Mouse (Mus musculus): ENCODE data around the gene Otub2.
"Not testable (repeated sequence)": the region's sequence is repeated elsewhere in the genome, so short reads cannot be mapped to it uniquely, and the experiment has no call there.

The Otub2 gene

DNA sequence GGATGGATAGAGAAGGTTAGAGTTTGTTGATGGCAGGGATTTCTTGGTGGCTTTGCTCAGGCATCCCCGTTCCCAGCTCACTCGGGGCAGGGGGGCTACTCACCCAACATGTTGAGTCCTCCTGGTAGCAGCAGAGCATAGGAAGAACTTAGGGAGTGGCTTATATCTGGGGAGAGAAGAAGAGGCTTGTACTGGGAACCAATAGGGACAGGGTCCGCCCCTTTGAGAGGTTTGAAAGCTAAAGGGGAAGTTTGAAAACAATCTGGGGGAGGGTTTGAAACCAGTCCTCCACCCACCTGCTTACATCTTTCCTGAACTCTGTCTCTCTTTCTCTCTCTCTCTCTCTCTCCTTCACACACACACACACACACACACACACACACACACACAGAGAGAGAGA, 55.0 kb downstream of the Otub2 start, which contains the start of gene Ifi27l2a:
Gene Ifi27l2a, minus strand, starts transcription at position 157 of the 400 bp plus-strand sequence.
- DNase-seq (ENCODE audit: low read depth, low spot score), result no peak

- not testable (repeated sequence) for DNase-seq (ENCODE audit: low read depth, low spot score)
These were observed 55.8 kb downstream of the Otub2 start for GRCm38 (mm10) chr12:103444261-103444660.

DNA sequence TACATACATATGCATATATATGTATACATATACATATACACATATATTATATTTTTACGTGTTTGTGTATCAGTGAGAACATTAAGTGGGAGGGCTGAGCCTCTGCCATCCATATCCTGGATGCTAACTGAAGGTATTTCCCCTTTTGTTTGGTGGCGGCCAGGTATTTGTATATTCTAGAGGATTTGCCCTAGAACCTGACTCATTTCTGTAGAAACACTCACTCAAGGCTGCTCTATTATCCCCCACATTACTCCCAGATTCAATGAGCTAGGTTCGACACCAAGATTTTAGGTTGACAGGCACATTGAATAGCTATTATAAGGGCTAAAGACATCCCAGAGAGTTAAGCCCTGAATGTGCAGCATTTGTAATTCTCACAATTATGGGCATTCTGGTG, 56.6 kb downstream of the Otub2 start:
- no peak for DNase-seq (ENCODE audit: low read depth, low spot score)

DNA sequence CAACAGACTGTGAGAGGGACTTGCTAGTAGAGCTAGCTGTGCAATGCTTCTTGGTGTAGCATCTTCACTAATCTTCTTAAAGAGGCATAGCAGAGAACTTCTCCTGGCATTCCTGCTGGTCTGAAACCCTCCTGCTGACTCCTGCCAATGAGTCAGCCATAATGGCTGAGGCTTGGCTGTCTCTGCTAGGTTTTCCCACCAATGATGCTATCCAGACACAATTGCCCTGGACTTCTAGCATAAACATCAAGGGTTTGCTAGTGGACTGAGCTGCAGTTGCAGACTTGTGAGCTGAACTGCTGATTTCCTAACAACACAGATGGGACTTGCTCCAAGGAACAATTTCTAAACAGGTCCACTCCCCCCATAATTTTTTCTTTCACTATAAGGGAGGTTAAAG, 64.9 kb downstream of the Otub2 start:
- DNase-seq (ENCODE audit: low read depth, low spot score), result no peak
